Mouse (Mus musculus) MEL (cell line): Measurements from ENCODE around the gene Coro1a. TPM values are rescaled to one million over a fixed set of nuclear protein-coding genes. Genes with fewer than 3 reads are reported as not detected.

Source experiments
- DNase-seq: peaks from one replicate; pipeline ENCODE4 v3.0.0; 2011; ENCODE audit warnings: low read depth, low spot score
- H3K27ac ChIP-seq: 2 replicates; pipeline ENCODE4 v1.5.1; 2012; ENCODE audit warnings: low read depth, mild to moderate bottlenecking, control low read depth, low read length, moderate library complexity; ENCODE audit not compliant: control insufficient read depth
- H3K27me3 ChIP-seq, 2 experiments: fragments of 150-350 bp in 1 of 2; sonication (generic) in 1 of 2; 2 replicates each; pipeline ENCODE4 v1.6.1; 2012; ENCODE audit warnings: low read length in 2 of 2, mild to moderate bottlenecking in 2 of 2, improper control_type of control experiment in 1 of 2, moderate library complexity in 1 of 2; ENCODE audit not compliant: insufficient read depth in 2 of 2, control insufficient read depth in 1 of 2
- H3K36me3 ChIP-seq, 2 experiments: 2 replicates each; pipeline ENCODE4 v1.6.1; 2012 to 2014; ENCODE audit warnings: low read length in 2 of 2, improper control_type of control experiment in 1 of 2, inconsistent platforms in 1 of 2, mild to moderate bottlenecking in 1 of 2; ENCODE audit not compliant: insufficient read depth in 2 of 2, control insufficient read depth in 1 of 2
- H3K4me1 ChIP-seq, 2 experiments: fragments of 150-350 bp in 1 of 2; sonication (generic) in 1 of 2; 2 replicates each; pipeline ENCODE4 v1.6.1; 2012; ENCODE audit warnings: low read length in 2 of 2, improper control_type of control experiment in 1 of 2, mild to moderate bottlenecking in 1 of 2; ENCODE audit not compliant: insufficient read depth in 2 of 2, control insufficient read depth in 1 of 2
- H3K4me3 ChIP-seq, 2 experiments: fragments of 150-350 bp in 1 of 2; sonication (generic) in 1 of 2; 2 replicates each; pipeline ENCODE4 v1.5.1; 2012; ENCODE audit warnings: low read depth in 2 of 2, low read length in 2 of 2, mild to moderate bottlenecking in 2 of 2, moderate library complexity in 2 of 2, control low read depth in 1 of 2, improper control_type of control experiment in 1 of 2; ENCODE audit not compliant: control insufficient read depth in 1 of 2, insufficient read depth in 1 of 2
- H3K79me2 ChIP-seq: 2 replicates; pipeline ENCODE4 v1.6.1; 2012; ENCODE audit warnings: mild to moderate bottlenecking, low read length, moderate library complexity; ENCODE audit not compliant: control insufficient read depth, poor library complexity, insufficient read depth
- H3K9ac ChIP-seq: 2 replicates; pipeline ENCODE4 v1.6.1; 2012; ENCODE audit warnings: low read depth, mild to moderate bottlenecking, control low read depth, low read length, moderate library complexity; ENCODE audit not compliant: control insufficient read depth, poor library complexity, severe bottlenecking
- H3K9me3 ChIP-seq: fragments of 150-350 bp; sonication (generic); replicated peaks from 2 replicates; pipeline ENCODE4 v1.6.1; 2012; ENCODE audit warnings: mild to moderate bottlenecking, low read length, improper control_type of control experiment, moderate library complexity; ENCODE audit not compliant: insufficient read depth
- BHLHE40 ChIP-seq: IDR thresholded peaks from 2 replicates; pipeline ENCODE4 v1.6.1; 2012; ENCODE audit warnings: low read depth, mild to moderate bottlenecking, inconsistent platforms, low read length, improper control_type of control experiment, borderline replicate concordance
- CHD1 ChIP-seq: IDR thresholded peaks from 2 replicates; pipeline ENCODE4 v1.6.1; 2012; ENCODE audit warnings: low read depth, mild to moderate bottlenecking, inconsistent platforms, low read length, improper control_type of control experiment
- CTCF ChIP-seq, 3 experiments: IDR thresholded peaks in 2 of 3; conservative IDR thresholded peaks in 1 of 3; 2 replicates each; pipeline ENCODE4 v1.5.1; 2011 to 2012; ENCODE audit warnings: low read length in 3 of 3, low read depth in 2 of 3, mild to moderate bottlenecking in 2 of 3, improper control_type of control experiment in 1 of 3, inconsistent platforms in 1 of 3, mixed read lengths in 1 of 3, moderate library complexity in 1 of 3; ENCODE audit not compliant: control insufficient read depth in 1 of 3, insufficient read depth in 1 of 3, poor library complexity in 1 of 3, severe bottlenecking in 1 of 3
- E2F4 ChIP-seq: IDR thresholded peaks from 2 replicates; pipeline ENCODE4 v1.6.1; 2011; ENCODE audit warnings: low read depth, low read length, improper control_type of control experiment, borderline replicate concordance
- ELF1 ChIP-seq: IDR thresholded peaks from 2 replicates; pipeline ENCODE4 v1.6.1; 2014; ENCODE audit warnings: low read depth, mild to moderate bottlenecking, inconsistent platforms, low read length, improper control_type of control experiment, moderate library complexity
- EP300 ChIP-seq, 2 experiments: IDR thresholded peaks; 2 replicates each; pipeline ENCODE4 v1.6.1; 2011; ENCODE audit warnings: improper control_type of control experiment in 2 of 2, low read length in 2 of 2, low read depth in 1 of 2, mild to moderate bottlenecking in 1 of 2
- ETS1 ChIP-seq: IDR thresholded peaks from 2 replicates; pipeline ENCODE4 v1.6.1; 2012; ENCODE audit warnings: low read depth, mild to moderate bottlenecking, inconsistent platforms, low read length, improper control_type of control experiment, moderate library complexity
- GABPA ChIP-seq: IDR thresholded peaks from 2 replicates; pipeline ENCODE4 v1.6.1; 2012; ENCODE audit warnings: low read depth, mild to moderate bottlenecking, inconsistent platforms, low read length, improper control_type of control experiment, moderate library complexity
- GATA1 ChIP-seq: IDR thresholded peaks from 2 replicates; pipeline ENCODE4 v1.6.1; 2011; ENCODE audit warnings: low read depth, low read length, improper control_type of control experiment
- JUND ChIP-seq: IDR thresholded peaks from 2 replicates; pipeline ENCODE4 v1.6.1; 2011; ENCODE audit warnings: low read depth, mild to moderate bottlenecking, improper control_type of control experiment, low read length
- KAT2A ChIP-seq: conservative IDR thresholded peaks from 2 replicates; pipeline ENCODE4 v1.6.1; 2012; ENCODE audit warnings: low read depth, low read length, improper control_type of control experiment, inconsistent platforms
- MAFK ChIP-seq: IDR thresholded peaks from 2 replicates; pipeline ENCODE4 v1.6.1; 2011; ENCODE audit warnings: low read depth, mild to moderate bottlenecking, low read length, improper control_type of control experiment, borderline replicate concordance
- MAZ ChIP-seq: IDR thresholded peaks from 2 replicates; pipeline ENCODE4 v1.6.1; 2012; ENCODE audit warnings: low read depth, mild to moderate bottlenecking, inconsistent platforms, low read length, improper control_type of control experiment
- MYB ChIP-seq: IDR thresholded peaks from 2 replicates; pipeline ENCODE4 v1.6.1; 2011; ENCODE audit warnings: mild to moderate bottlenecking, low read depth, low read length, improper control_type of control experiment
- NRF1 ChIP-seq: IDR thresholded peaks from 2 replicates; pipeline ENCODE4 v1.6.1; 2014; ENCODE audit warnings: low read depth, mild to moderate bottlenecking, inconsistent platforms, low read length, improper control_type of control experiment, moderate library complexity; ENCODE audit not compliant: poor library complexity, insufficient read depth, severe bottlenecking
- POLR2AphosphoS2 ChIP-seq: IDR thresholded peaks from 2 replicates; pipeline ENCODE4 v1.6.1; 2011; ENCODE audit warnings: low read length, improper control_type of control experiment
- POLR2AphosphoS5 ChIP-seq: IDR thresholded peaks from 2 replicates; pipeline ENCODE4 v1.6.1; 2012; ENCODE audit warnings: low read depth, borderline replicate concordance, mild to moderate bottlenecking, inconsistent platforms, low read length, moderate library complexity, mixed read lengths
- SMC3 ChIP-seq: IDR thresholded peaks from 2 replicates; pipeline ENCODE4 v1.6.1; 2011; ENCODE audit warnings: low read depth, low read length, improper control_type of control experiment
- TBP ChIP-seq: IDR thresholded peaks from 2 replicates; pipeline ENCODE4 v1.8.0; 2011; ENCODE audit warnings: low read depth, low read length, improper control_type of control experiment
- TCF12 ChIP-seq: IDR thresholded peaks from 2 replicates; pipeline ENCODE4 v1.6.1; 2014; ENCODE audit warnings: low read depth, mild to moderate bottlenecking, inconsistent platforms, low read length, improper control_type of control experiment, moderate library complexity
- UBTF ChIP-seq: IDR thresholded peaks from 2 replicates; pipeline ENCODE4 v1.6.1; 2012; ENCODE audit warnings: low read depth, mild to moderate bottlenecking, inconsistent platforms, low read length, improper control_type of control experiment, moderate library complexity, borderline replicate concordance; ENCODE audit not compliant: insufficient read depth
- USF1 ChIP-seq: IDR thresholded peaks from 2 replicates; pipeline ENCODE4 v1.6.1; 2014; ENCODE audit warnings: low read depth, mild to moderate bottlenecking, inconsistent platforms, low read length, improper control_type of control experiment, moderate library complexity
- USF2 ChIP-seq, 2 experiments: IDR thresholded peaks; 2 replicates each; pipeline ENCODE4 v1.6.1; 2011 to 2012; ENCODE audit warnings: improper control_type of control experiment in 2 of 2, low read length in 2 of 2, borderline replicate concordance in 1 of 2, inconsistent platforms in 1 of 2, low read depth in 1 of 2, mild to moderate bottlenecking in 1 of 2; ENCODE audit not compliant: insufficient read depth in 1 of 2
- ZC3H11A ChIP-seq: IDR thresholded peaks from 2 replicates; pipeline ENCODE4 v1.6.1; 2012; ENCODE audit warnings: low read depth, mild to moderate bottlenecking, inconsistent platforms, low read length, improper control_type of control experiment
- ZKSCAN1 ChIP-seq: IDR thresholded peaks from 2 replicates; pipeline ENCODE4 v1.6.1; 2012; ENCODE audit warnings: low read depth, mild to moderate bottlenecking, inconsistent platforms, low read length, improper control_type of control experiment, moderate library complexity
- ZMIZ1 ChIP-seq: IDR thresholded peaks from 2 replicates; pipeline ENCODE4 v1.6.1; 2012; ENCODE audit warnings: low read depth, mild to moderate bottlenecking, inconsistent platforms, low read length, improper control_type of control experiment, moderate library complexity
- ZNF384 ChIP-seq: IDR thresholded peaks from 2 replicates; pipeline ENCODE4 v1.6.1; 2012; ENCODE audit warnings: low read depth, mild to moderate bottlenecking, inconsistent platforms, low read length, improper control_type of control experiment
- polyA plus RNA-seq, 2 experiments: library from polyadenylated mRNA; stranded (reverse) in 1 of 2; unstranded in 1 of 2; fragments of >175 nt in 1 of 2; fragments of >200 nt in 1 of 2; gene quantifications; 2 replicates each; pipeline versions ENCODE4 v1.2.1 to v1.2.4; 2012; ENCODE audit warnings: low replicate concordance in 2 of 2, low read depth in 1 of 2; ENCODE audit not compliant: insufficient read length in 2 of 2, insufficient read depth in 1 of 2, missing spikeins in 1 of 2
- total RNA-seq: library from RNA; depleted of rRNA; stranded (reverse); fragments of 300-350 nt; gene quantifications from 2 replicates; pipeline ENCODE4 v1.2.3, GENCODE M21; 2012

Coro1a gene
- total and polyA plus RNA-seq, 3 experiments: 195 to 204 TPM; not detected in 1

DNA sequence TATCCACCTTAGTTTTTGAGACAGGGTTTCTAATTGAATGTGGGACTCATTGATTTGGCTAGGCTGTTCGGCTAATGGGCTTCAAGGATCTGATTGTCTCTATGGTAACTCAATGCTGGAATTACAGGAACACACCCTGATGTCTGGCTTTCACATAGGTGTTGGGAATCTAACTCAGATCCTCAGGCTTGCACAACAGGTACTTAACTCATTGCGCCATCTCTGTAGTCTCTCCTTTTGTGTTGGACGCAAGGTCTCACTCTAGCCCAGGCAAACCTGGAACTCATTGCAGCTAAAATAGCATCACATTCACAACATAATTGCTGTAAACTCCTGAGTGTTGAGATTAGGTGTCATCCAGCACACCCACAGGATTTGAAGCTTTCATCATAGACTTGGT, 37.4 kb downstream of the Coro1a start:
- no peak overlapping the region for H3K9ac ChIP-seq
- H3K36me3 ChIP-seq: peaks cover 0 to 8% of the 10 kb centered on the region in 2 experiments; a peak in 2 of 4 replicates
- H3K27ac ChIP-seq: no peak overlapping the region
- no peaks in the 10 kb centered on the region for H3K27me3 ChIP-seq
- H3K4me1 ChIP-seq: no peaks in the 10 kb centered on the region
- TF ChIP-seq POLR2AphosphoS2 (no peak), MAZ (no peak), EP300 (IDR thresholded peaks at IDR 0.05; ENCODE audit: low read depth in 1 of 2, low read length in 2 of 2) (no peak), ZNF384 (no peak), POLR2AphosphoS5 (no peak), MAFK (no peak), JUND (no peak), KAT2A (no peak), ZMIZ1 (no peak), ZC3H11A (no peak), UBTF (no peak), MYB (no peak), NRF1 (no peak), USF2 (IDR thresholded peaks at IDR 0.05; ENCODE audit: borderline replicate concordance in 1 of 2, insufficient read depth in 1 of 2, low read depth in 1 of 2, low read length in 2 of 2) (no peak), ZKSCAN1 (no peak), SMC3 (no peak), BHLHE40 (no peak)
- H3K79me2 ChIP-seq: no peaks in the 10 kb centered on the region
- no peak for DNase-seq
- H3K4me3 ChIP-seq: no peak overlapping the region
- H3K9me3 ChIP-seq: no peaks in the 10 kb centered on the region

DNA sequence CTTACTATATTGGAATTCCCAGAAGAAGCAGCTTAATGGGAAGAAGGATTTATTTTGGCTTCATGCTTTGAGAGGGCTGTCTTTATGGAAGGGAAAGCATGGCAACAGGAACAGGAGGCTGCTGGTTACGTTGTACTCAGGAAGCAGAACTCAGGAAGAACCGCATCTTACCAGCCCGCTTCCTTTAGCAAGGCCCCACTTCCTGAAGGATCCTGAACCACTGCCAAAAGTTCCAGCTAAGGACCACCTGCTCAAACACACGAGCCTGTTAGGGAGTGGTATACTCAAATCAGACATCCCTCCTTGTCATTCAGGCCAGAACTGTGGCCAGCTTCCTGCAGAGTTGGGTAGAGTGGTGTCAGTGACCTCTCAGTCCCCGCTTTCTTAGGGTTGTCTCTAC, 39.1 kb downstream of the Coro1a start:
- no peak overlapping the region for H3K27ac ChIP-seq
- TF ChIP-seq JUND: no peak
- TF ChIP-seq ELF1: no peak
- no peak for TF ChIP-seq ZNF384
- TF ChIP-seq EP300 (IDR thresholded peaks at IDR 0.05; ENCODE audit: low read depth in 1 of 2, low read length in 2 of 2): no peak
- TF ChIP-seq TBP: no peak
- no peak for TF ChIP-seq CTCF (IDR thresholded peaks at IDR 0.05 in 2 of 3, conservative IDR thresholded peaks at IDR 0.05 in 1 of 3; ENCODE audit: control insufficient read depth in 1 of 3, insufficient read depth in 1 of 3, low read depth in 2 of 3, low read length in 3 of 3, poor library complexity in 1 of 3, severe bottlenecking in 1 of 3)
- TF ChIP-seq KAT2A: no peak
- TF ChIP-seq NRF1: no peak
- no peak for TF ChIP-seq GABPA
- TF ChIP-seq GATA1: no peak
- TF ChIP-seq BHLHE40: no peak
- TF ChIP-seq MAFK: no peak
- no peak for TF ChIP-seq USF1
- no peak for TF ChIP-seq CHD1
- no peak for TF ChIP-seq MAZ
- TF ChIP-seq ETS1: no peak
- no peak for TF ChIP-seq E2F4
- no peak for TF ChIP-seq TCF12
- H3K4me1 ChIP-seq: no peaks in the 10 kb centered on the region
- no peak for DNase-seq
- no peaks in the 10 kb centered on the region for H3K79me2 ChIP-seq
- H3K27me3 ChIP-seq: no peaks in the 10 kb centered on the region
- H3K4me3 ChIP-seq: no peak overlapping the region
- H3K9ac ChIP-seq: no peak overlapping the region
- H3K9me3 ChIP-seq: no peaks in the 10 kb centered on the region
- peaks cover 0 to 16% of the 10 kb centered on the region in 2 experiments; a peak in 2 of 4 replicates for H3K36me3 ChIP-seq
